Mouse (Mus musculus): ENCODE measurements around the gene Pced1b.

Gene Pced1b

GRCm38 (mm10) chr15:97258483-97259230, 11.8 kb downstream of the Pced1b start:
- no peak for DNase-seq

- DNase-seq: no peak
Observed at GRCm38 (mm10) chr15:97259300-97259699, 12.4 kb downstream of the Pced1b start.

- DNase-seq: no peak
Observed at GRCm38 (mm10) chr15:97259968-97260597, 13.2 kb downstream of the Pced1b start.

- DNase-seq: no peak
Observed at GRCm38 (mm10) chr15:97262251-97262650, 15.3 kb downstream of the Pced1b start.

- DNase-seq: no peak
Observed at GRCm38 (mm10) chr15:97266236-97266845, 19.4 kb downstream of the Pced1b start.

- no peak for DNase-seq
Observed at GRCm38 (mm10) chr15:97267094-97267695, 20.3 kb downstream of the Pced1b start.

GRCm38 (mm10) chr15:97271985-97272697, 25.2 kb downstream of the Pced1b start:
- DNase-seq: no peak

- no peak for DNase-seq
Observed at GRCm38 (mm10) chr15:97272831-97273230, 25.9 kb downstream of the Pced1b start.

GRCm38 (mm10) chr15:97275626-97276395, 28.9 kb downstream of the Pced1b start:
- no peak for DNase-seq

GRCm38 (mm10) chr15:97276660-97277153, 29.8 kb downstream of the Pced1b start:
- no peak for DNase-seq

- no peak for DNase-seq
Observed at GRCm38 (mm10) chr15:97277328-97277727, 30.4 kb downstream of the Pced1b start.

GRCm38 (mm10) chr15:97278340-97278948, 31.5 kb downstream of the Pced1b start:
- no peak for DNase-seq

- DNase-seq: no peak
Observed at GRCm38 (mm10) chr15:97280131-97280530, 33.2 kb downstream of the Pced1b start.

- DNase-seq: no peak
Observed at GRCm38 (mm10) chr15:97280776-97281175, 33.9 kb downstream of the Pced1b start.

- no peak for DNase-seq
Observed at GRCm38 (mm10) chr15:97281712-97282571, 35.0 kb downstream of the Pced1b start.

- DNase-seq: no peak
Observed at GRCm38 (mm10) chr15:97282572-97282881, 35.6 kb downstream of the Pced1b start.

- DNase-seq: no peak
Observed at GRCm38 (mm10) chr15:97284201-97284600, 37.3 kb downstream of the Pced1b start.

- DNase-seq: no peak
Observed at GRCm38 (mm10) chr15:97285665-97286212, 38.8 kb downstream of the Pced1b start.

GRCm38 (mm10) chr15:97286731-97287130, 39.8 kb downstream of the Pced1b start:
- DNase-seq: no peak

GRCm38 (mm10) chr15:97287436-97288143, 40.7 kb downstream of the Pced1b start:
- no peak for DNase-seq

Measured in cerebellum, postnatal 36 days (tissue).